Mouse (Mus musculus) neural tube, embryonic 14.5 days (tissue): ENCODE data around the gene Leng9. TPM values are rescaled to one million over a fixed set of nuclear protein-coding genes. Genes with fewer than 3 reads are reported as not detected.

Source experiments
- ATAC-seq: fragments of 200-750 bp; cut with Nextera tagmentation; 2 replicates; pipeline ENCODE4 v1.8.0; 2017; ENCODE audit warnings: low read depth, mild to moderate bottlenecking, moderate TSS enrichment, moderate library complexity
- H3K27ac ChIP-seq: fragments of 300-500 bp; sonication (generic); 2 replicates; pipeline ENCODE4 v1.5.1; 2014; ENCODE audit warnings: low read depth, mild to moderate bottlenecking, control low read depth, low read length, moderate library complexity, mixed read lengths
- H3K27me3 ChIP-seq: fragments of 300-500 bp; sonication (generic); 2 replicates; pipeline ENCODE4 v1.6.1; 2014; ENCODE audit warnings: low read length; ENCODE audit not compliant: control insufficient read depth, insufficient read depth
- H3K36me3 ChIP-seq: fragments of 300-500 bp; sonication (generic); 2 replicates; pipeline ENCODE4 v1.6.1; 2014; ENCODE audit warnings: low read length, mixed read lengths; ENCODE audit not compliant: control insufficient read depth, insufficient read depth
- H3K4me1 ChIP-seq: fragments of 300-500 bp; sonication (generic); 2 replicates; pipeline ENCODE4 v1.6.1; 2014; ENCODE audit warnings: low read length; ENCODE audit not compliant: control insufficient read depth, insufficient read depth
- H3K4me2 ChIP-seq: fragments of 300-500 bp; sonication (generic); 2 replicates; pipeline ENCODE4 v1.6.1; 2014; ENCODE audit warnings: mild to moderate bottlenecking, low read depth, low read length, control low read depth
- H3K4me3 ChIP-seq: fragments of 300-500 bp; sonication (generic); 2 replicates; pipeline ENCODE4 v1.5.1; 2014; ENCODE audit warnings: low read depth, low read length, control low read depth, mixed read lengths
- H3K9ac ChIP-seq: fragments of 300-500 bp; sonication (generic); replicated peaks from 2 replicates; pipeline ENCODE4 v1.6.1; 2014; ENCODE audit warnings: low read depth, mild to moderate bottlenecking, control low read depth, low read length, mixed read lengths
- H3K9me3 ChIP-seq: fragments of 300-500 bp; sonication (generic); 2 replicates; pipeline ENCODE4 v1.6.1; 2016; ENCODE audit warnings: low read length; ENCODE audit not compliant: control insufficient read depth
- WGBS: fragments of 180-500 bp; shearing (Covaris S2); extraction: QIAGEN DNeasy Blood & Tissue Kit; methylation state at CpG from one replicate; pipeline ENCODE4 v1.1.7; 2014; 5-methylcytosine and 5-hydroxymethylcytosine counted together
- polyA plus RNA-seq: library from polyadenylated mRNA; unstranded; fragments of >200 nt; fragmentation: Nextera tagmentation; extraction: Ambion mirVana; gene quantifications from 2 replicates; pipeline ENCODE4 v1.2.1, GENCODE M21; 2014

Gene Leng9
- polyA plus RNA-seq, 1 experiment from 2014 or later, result 4.6 TPM

GRCm38 (mm10) chr7:4154976-4155375, 4.8 kb upstream of the Leng9 start:
- Histone ChIP-seq H3K27me3 (no peaks in the 10 kb centered on the region), H3K27ac (no peak overlapping the region), H3K4me2 (no peak overlapping the region), H3K9me3 (no peaks in the 10 kb centered on the region), H3K9ac (no peak overlapping the region), H3K4me1 (peaks cover 7% of the 10 kb centered on the region; the same call in 1 of the 2 replicates), H3K36me3 (no peaks in the 10 kb centered on the region), H3K4me3 (no peak overlapping the region)
- 42% methylated on average over 4 of the region's 4 CpGs for WGBS
- ATAC-seq, result no peak

- Histone ChIP-seq H3K36me3 (no peaks in the 10 kb centered on the region), H3K4me2 (no peak overlapping the region), H3K4me3 (no peak overlapping the region), H3K9me3 (no peaks in the 10 kb centered on the region), H3K4me1 (peaks cover 10% of the 10 kb centered on the region; the same call in 1 of the 2 replicates), H3K9ac (no peak overlapping the region), H3K27me3 (no peaks in the 10 kb centered on the region), H3K27ac (no peak overlapping the region)
- ATAC-seq, result no peak
- WGBS, result 69% methylated on average over 5 of the region's 5 CpGs
Measured at GRCm38 (mm10) chr7:4154356-4154755, 4.2 kb upstream of the Leng9 start.

GRCm38 (mm10) chr7:4151241-4151640, 1.1 kb upstream of the Leng9 start:
- peaks cover 8% of the 10 kb centered on the region; the same call in 1 of the 2 replicates for H3K36me3 ChIP-seq
- WGBS, result 12% methylated on average over 22 of the region's 22 CpGs
- H3K9ac ChIP-seq, result no peak overlapping the region
- H3K4me2 ChIP-seq, result peak overlapping the region; percentile 64
- no peaks in the 10 kb centered on the region for H3K27me3 ChIP-seq
- H3K9me3 ChIP-seq, result no peaks in the 10 kb centered on the region
- H3K4me3 ChIP-seq, result peak overlapping the region; percentile 58
- H3K27ac ChIP-seq, result no peak overlapping the region
- peak; percentile 9; the same call in 1 of the 2 replicates for ATAC-seq
- peaks cover 17% of the 10 kb centered on the region for H3K4me1 ChIP-seq

- Histone ChIP-seq H3K9ac (no peak overlapping the region), H3K27ac (no peak overlapping the region), H3K4me2 (peak overlapping the region; percentile 64), H3K4me3 (peak overlapping the region; percentile 58), H3K4me1 (peaks cover 17% of the 10 kb centered on the region), H3K27me3 (no peaks in the 10 kb centered on the region), H3K36me3 (peaks cover 12% of the 10 kb centered on the region; the same call in 1 of the 2 replicates), H3K9me3 (no peaks in the 10 kb centered on the region)
- peak; percentile 3; the same call in 1 of the 2 replicates for ATAC-seq
- 4% methylated on average over 14 of the region's 14 CpGs for WGBS
Measured at GRCm38 (mm10) chr7:4150811-4151221, 642 bp upstream of the Leng9 start.

- Histone ChIP-seq H3K4me2 (peak overlapping the region; percentile 64), H3K4me3 (peak overlapping the region; percentile 58), H3K4me1 (peaks cover 17% of the 10 kb centered on the region), H3K9ac (peak overlapping the region; percentile 79), H3K36me3 (peaks cover 26% of the 10 kb centered on the region), H3K27ac (peak overlapping the region; percentile 90), H3K9me3 (no peaks in the 10 kb centered on the region), H3K27me3 (no peaks in the 10 kb centered on the region)
- ATAC-seq, result peak; percentile 76
- WGBS, result under 1% methylated on average over 64 of the region's 64 CpGs
Measured at GRCm38 (mm10) chr7:4149209-4150054, 742 bp downstream of the Leng9 start.

- peak overlapping the region; percentile 90 for H3K27ac ChIP-seq
- H3K4me3 ChIP-seq, result peak overlapping the region; percentile 58
- H3K4me1 ChIP-seq, result peaks cover 17% of the 10 kb centered on the region
- WGBS, result 25% methylated on average over 18 of the region's 18 CpGs
- H3K27me3 ChIP-seq, result no peaks in the 10 kb centered on the region
- H3K9me3 ChIP-seq, result no peaks in the 10 kb centered on the region
- H3K9ac ChIP-seq, result peak overlapping the region; percentile 79
- peak overlapping the region; percentile 64 for H3K4me2 ChIP-seq
- peaks cover 34% of the 10 kb centered on the region for H3K36me3 ChIP-seq
- peak; percentile 36 for ATAC-seq
Measured at GRCm38 (mm10) chr7:4148341-4149208, 1.6 kb downstream of the Leng9 start.

GRCm38 (mm10) chr7:4147836-4148235, 2.3 kb downstream of the Leng9 start:
- Histone ChIP-seq H3K27me3 (no peaks in the 10 kb centered on the region), H3K9ac (no peak overlapping the region), H3K9me3 (no peaks in the 10 kb centered on the region), H3K27ac (no peak overlapping the region), H3K4me2 (peak overlapping the region; percentile 64; the same call in 1 of the 2 replicates), H3K4me1 (peaks cover 17% of the 10 kb centered on the region), H3K36me3 (peaks cover 41% of the 10 kb centered on the region), H3K4me3 (no peak overlapping the region)
- 90% methylated on average over 4 of the region's 4 CpGs for WGBS
- no peak for ATAC-seq

GRCm38 (mm10) chr7:4147371-4147770, 2.8 kb downstream of the Leng9 start:
- Histone ChIP-seq H3K4me2 (no peak overlapping the region), H3K4me3 (no peak overlapping the region), H3K27me3 (no peaks in the 10 kb centered on the region), H3K9ac (no peak overlapping the region), H3K4me1 (peaks cover 17% of the 10 kb centered on the region), H3K9me3 (no peaks in the 10 kb centered on the region), H3K36me3 (peaks cover 46% of the 10 kb centered on the region), H3K27ac (no peak overlapping the region)
- no peak for ATAC-seq
- WGBS, result 91% methylated on average over 20 of the region's 20 CpGs
